Mouse (Mus musculus): ENCODE data around the gene Wipi1. TPM values are rescaled to one million over a fixed set of nuclear protein-coding genes. Genes with fewer than 3 reads are reported as not detected.

Wipi1 gene
- polyA plus RNA-seq, 1 experiment from 2014 or later, result 62.5 TPM

- no peak overlapping the region for H3K4me2 ChIP-seq (replicated peaks)
- 55% methylated on average over 6 of the region's 6 CpGs for WGBS
- peaks cover 56% of the 10 kb centered on the region for H3K36me3 ChIP-seq
- no peak for ATAC-seq (ENCODE audit: insufficient number of reproducible peaks, low FRiP score, low TSS enrichment, low read depth)
- 0 out of 2 replicates have a peak, but pooled peaks cover 5% of the 10 kb centered on the region for H3K4me1 ChIP-seq
- no peaks in the 10 kb centered on the region for H3K27me3 ChIP-seq
- no peaks in the 10 kb centered on the region for H3K9me3 ChIP-seq (replicated peaks)
- no peak overlapping the region for H3K27ac ChIP-seq (replicated peaks)
- H3K9ac ChIP-seq, result no peak overlapping the region
- H3K4me3 ChIP-seq (replicated peaks), result no peak overlapping the region
Measured at GRCm38 (mm10) chr11:109575832-109576231, 35.9 kb downstream of the Wipi1 start.

GRCm38 (mm10) chr11:109574604-109575003 lies 37.2 kb downstream of the Wipi1 start:
- 0 out of 2 replicates have a peak, but pooled peaks cover 5% of the 10 kb centered on the region for H3K4me1 ChIP-seq
- peaks cover 47% of the 10 kb centered on the region for H3K36me3 ChIP-seq
- H3K4me2 ChIP-seq (replicated peaks), result no peak overlapping the region
- H3K9ac ChIP-seq, result no peak overlapping the region
- H3K27me3 ChIP-seq, result no peaks in the 10 kb centered on the region
- ATAC-seq (ENCODE audit: insufficient number of reproducible peaks, low FRiP score, low TSS enrichment, low read depth), result no peak
- 80% methylated on average over 2 of the region's 2 CpGs for WGBS
- no peak overlapping the region for H3K27ac ChIP-seq (replicated peaks)
- H3K4me3 ChIP-seq (replicated peaks), result no peak overlapping the region
- H3K9me3 ChIP-seq (replicated peaks), result no peaks in the 10 kb centered on the region

- ATAC-seq (ENCODE audit: insufficient number of reproducible peaks, low FRiP score, low TSS enrichment, low read depth), result no peak
- 0 out of 2 replicates have a peak, but pooled peaks cover 5% of the 10 kb centered on the region for H3K4me1 ChIP-seq
- no peak overlapping the region for H3K27ac ChIP-seq (replicated peaks)
- H3K36me3 ChIP-seq, result peaks cover 24% of the 10 kb centered on the region; the same call in 1 of the 2 replicates
- H3K9ac ChIP-seq, result no peak overlapping the region
- no peak overlapping the region for H3K4me3 ChIP-seq (replicated peaks)
- H3K9me3 ChIP-seq (replicated peaks), result no peaks in the 10 kb centered on the region
- no peaks in the 10 kb centered on the region for H3K27me3 ChIP-seq
- WGBS, result 81% methylated on average over 11 of the region's 11 CpGs
- H3K4me2 ChIP-seq (replicated peaks), result no peak overlapping the region
Measured at GRCm38 (mm10) chr11:109572051-109572450, 39.7 kb downstream of the Wipi1 start.

GRCm38 (mm10) chr11:109569809-109570208 lies 42.0 kb downstream of the Wipi1 start:
- H3K4me3 ChIP-seq (replicated peaks), result no peak overlapping the region
- H3K4me1 ChIP-seq, result no peaks in the 10 kb centered on the region
- no peaks in the 10 kb centered on the region for H3K27me3 ChIP-seq
- H3K27ac ChIP-seq (replicated peaks), result no peak overlapping the region
- no peak overlapping the region for H3K9ac ChIP-seq
- WGBS, result 70% methylated on average over 7 of the region's 7 CpGs
- H3K9me3 ChIP-seq (replicated peaks), result no peaks in the 10 kb centered on the region
- H3K4me2 ChIP-seq (replicated peaks), result no peak overlapping the region
- H3K36me3 ChIP-seq, result peaks cover 15% of the 10 kb centered on the region; the same call in 1 of the 2 replicates
- no peak for ATAC-seq (ENCODE audit: insufficient number of reproducible peaks, low FRiP score, low TSS enrichment, low read depth)

GRCm38 (mm10) chr11:109569007-109569618 lies 42.7 kb downstream of the Wipi1 start:
- Histone ChIP-seq H3K4me2 (replicated peaks) (no peak overlapping the region), H3K27me3 (no peaks in the 10 kb centered on the region), H3K9me3 (replicated peaks) (no peaks in the 10 kb centered on the region), H3K9ac (no peak overlapping the region), H3K4me3 (replicated peaks) (no peak overlapping the region), H3K27ac (replicated peaks) (no peak overlapping the region), H3K4me1 (no peaks in the 10 kb centered on the region), H3K36me3 (peaks cover 9% of the 10 kb centered on the region; the same call in 1 of the 2 replicates)
- ATAC-seq (ENCODE audit: insufficient number of reproducible peaks, low FRiP score, low TSS enrichment, low read depth), result no peak
- WGBS, result 64% methylated on average over 12 of the region's 12 CpGs

GRCm38 (mm10) chr11:109564466-109565214 lies 47.1 kb downstream of the Wipi1 start:
- Histone ChIP-seq H3K4me2 (replicated peaks) (no peak overlapping the region), H3K27ac (replicated peaks) (no peak overlapping the region), H3K9ac (no peak overlapping the region), H3K36me3 (no peaks in the 10 kb centered on the region), H3K9me3 (replicated peaks) (no peaks in the 10 kb centered on the region), H3K27me3 (no peaks in the 10 kb centered on the region), H3K4me1 (peaks cover 3% of the 10 kb centered on the region; the same call in 1 of the 2 replicates), H3K4me3 (replicated peaks) (no peak overlapping the region)
- WGBS, result 67% methylated on average over 15 of the region's 15 CpGs
- ATAC-seq (ENCODE audit: insufficient number of reproducible peaks, low FRiP score, low TSS enrichment, low read depth), result no peak

GRCm38 (mm10) chr11:109563708-109564107 lies 48.1 kb downstream of the Wipi1 start:
- H3K36me3 ChIP-seq, result no peaks in the 10 kb centered on the region
- no peak overlapping the region for H3K9ac ChIP-seq
- WGBS, result 85% methylated on average over 4 of the region's 4 CpGs
- ATAC-seq (ENCODE audit: insufficient number of reproducible peaks, low FRiP score, low TSS enrichment, low read depth), result no peak
- no peaks in the 10 kb centered on the region for H3K27me3 ChIP-seq
- H3K4me3 ChIP-seq (replicated peaks), result no peak overlapping the region
- no peak overlapping the region for H3K27ac ChIP-seq (replicated peaks)
- peaks cover 3% of the 10 kb centered on the region; the same call in 1 of the 2 replicates for H3K4me1 ChIP-seq
- no peak overlapping the region for H3K4me2 ChIP-seq (replicated peaks)
- no peaks in the 10 kb centered on the region for H3K9me3 ChIP-seq (replicated peaks)

GRCm38 (mm10) chr11:109561445-109561844 lies 50.3 kb downstream of the Wipi1 start:
- no peak overlapping the region for H3K4me2 ChIP-seq (replicated peaks)
- H3K27me3 ChIP-seq, result no peaks in the 10 kb centered on the region
- no peak for ATAC-seq (ENCODE audit: insufficient number of reproducible peaks, low FRiP score, low TSS enrichment, low read depth)
- H3K27ac ChIP-seq (replicated peaks), result no peak overlapping the region; the same call in 1 of the 2 replicates
- H3K4me3 ChIP-seq (replicated peaks), result no peak overlapping the region
- H3K9ac ChIP-seq, result no peak overlapping the region
- WGBS, result 27% methylated on average over 3 of the region's 3 CpGs
- H3K4me1 ChIP-seq, result peaks cover 3% of the 10 kb centered on the region; the same call in 1 of the 2 replicates
- H3K9me3 ChIP-seq (replicated peaks), result no peaks in the 10 kb centered on the region
- H3K36me3 ChIP-seq, result no peaks in the 10 kb centered on the region

- Histone ChIP-seq H3K36me3 (no peaks in the 10 kb centered on the region), H3K9ac (no peak overlapping the region), H3K27ac (replicated peaks) (no peak overlapping the region; the same call in 1 of the 2 replicates), H3K4me1 (peaks cover 3% of the 10 kb centered on the region; the same call in 1 of the 2 replicates), H3K4me3 (replicated peaks) (no peak overlapping the region), H3K4me2 (replicated peaks) (no peak overlapping the region), H3K27me3 (no peaks in the 10 kb centered on the region), H3K9me3 (replicated peaks) (no peaks in the 10 kb centered on the region)
- 20% methylated on average over 9 of the region's 9 CpGs for WGBS
- no peak for ATAC-seq (ENCODE audit: insufficient number of reproducible peaks, low FRiP score, low TSS enrichment, low read depth)
Measured at GRCm38 (mm10) chr11:109560793-109561257, 50.9 kb downstream of the Wipi1 start.

- 84% methylated on average over 12 of the region's 12 CpGs for WGBS
- H3K27me3 ChIP-seq, result no peaks in the 10 kb centered on the region
Measured at GRCm38 (mm10) chr11:109559241-109559640, 52.5 kb downstream of the Wipi1 start.

GRCm38 (mm10) chr11:109557419-109557818 lies 54.3 kb downstream of the Wipi1 start:
- Histone ChIP-seq H3K4me3 (replicated peaks) (no peak overlapping the region), H3K4me1 (peaks cover 21% of the 10 kb centered on the region), H3K9me3 (replicated peaks) (no peaks in the 10 kb centered on the region), H3K27ac (replicated peaks) (no peak overlapping the region), H3K27me3 (no peaks in the 10 kb centered on the region), H3K9ac (no peak overlapping the region), H3K4me2 (replicated peaks) (no peak overlapping the region), H3K36me3 (no peaks in the 10 kb centered on the region)
- ATAC-seq (ENCODE audit: insufficient number of reproducible peaks, low FRiP score, low TSS enrichment, low read depth), result no peak
- 82% methylated on average over 11 of the region's 11 CpGs for WGBS

More at GRCm38 (mm10) chr11:109559241-109559640, 52.5 kb downstream of the Wipi1 start:
- Histone ChIP-seq H3K4me1 (peaks cover 12% of the 10 kb centered on the region), H3K9ac (no peak overlapping the region), H3K9me3 (replicated peaks) (no peaks in the 10 kb centered on the region), H3K4me3 (replicated peaks) (no peak overlapping the region), H3K27ac (replicated peaks) (no peak overlapping the region), H3K4me2 (replicated peaks) (no peak overlapping the region), H3K36me3 (no peaks in the 10 kb centered on the region)
- ATAC-seq (ENCODE audit: insufficient number of reproducible peaks, low FRiP score, low TSS enrichment, low read depth), result no peak
